Mouse (Mus musculus) embryonic facial prominence, embryonic 15.5 days (tissue): ENCODE data around the gene Cryba4. TPM values are rescaled to one million over a fixed set of nuclear protein-coding genes. Genes with fewer than 3 reads are reported as not detected.
A peak's percentile ranks its signal among the peaks of the same experiment; 100 is the strongest.

Experiments used
- ATAC-seq: fragments of 200-750 bp; cut with Nextera tagmentation; 2 replicates; pipeline ENCODE4 v1.8.0; 2017; ENCODE audit warnings: low read depth, moderate TSS enrichment; ENCODE audit not compliant: insufficient number of reproducible peaks, low FRiP score, low TSS enrichment
- H3K27ac ChIP-seq: fragments of 300-500 bp; sonication (generic); replicated peaks from 2 replicates; pipeline ENCODE4 v1.5.1; 2015; ENCODE audit warnings: mild to moderate bottlenecking, inconsistent platforms
- H3K27me3 ChIP-seq: fragments of 300-500 bp; sonication (generic); 2 replicates; pipeline ENCODE4 v1.6.1; 2015; ENCODE audit warnings: inconsistent platforms
- H3K36me3 ChIP-seq: fragments of 300-500 bp; sonication (generic); 2 replicates; pipeline ENCODE4 v1.6.1; 2015; ENCODE audit warnings: mild to moderate bottlenecking, inconsistent platforms
- H3K4me1 ChIP-seq: fragments of 300-500 bp; sonication (generic); 2 replicates; pipeline ENCODE4 v1.6.1; 2015; ENCODE audit warnings: inconsistent platforms
- H3K4me2 ChIP-seq: fragments of 300-500 bp; sonication (generic); replicated peaks from 2 replicates; pipeline ENCODE4 v1.6.1; 2015; ENCODE audit warnings: mild to moderate bottlenecking, inconsistent platforms
- H3K4me3 ChIP-seq: fragments of 300-500 bp; sonication (generic); replicated peaks from 2 replicates; pipeline ENCODE4 v1.5.1; 2015; ENCODE audit warnings: mild to moderate bottlenecking, inconsistent platforms
- H3K9ac ChIP-seq: fragments of 300-500 bp; sonication (generic); 2 replicates; pipeline ENCODE4 v1.6.1; 2015; ENCODE audit warnings: inconsistent platforms
- H3K9me3 ChIP-seq: fragments of 300-500 bp; sonication (generic); replicated peaks from 2 replicates; pipeline ENCODE4 v1.6.1; 2016; ENCODE audit warnings: inconsistent platforms
- WGBS: fragments of 180-500 bp; shearing (Covaris S2); methylation state at CpG from one replicate; pipeline ENCODE4 v1.1.7; 2015; 5-methylcytosine and 5-hydroxymethylcytosine counted together
- polyA plus RNA-seq: library from polyadenylated mRNA; unstranded; fragments of >200 nt; fragmentation: Nextera tagmentation; extraction: Ambion mirVana; gene quantifications from 2 replicates; pipeline ENCODE4 v1.2.1, GENCODE M21; 2015

Gene Cryba4
- polyA plus RNA-seq, 1 experiment from 2014 or later, result 3.4 TPM

GRCm38 (mm10) chr5:112276267-112276873 is 24.1 kb upstream of the Cryba4 start, which contains the start of gene Tpst2:
Gene Tpst2 (plus strand): TSS chr5:112276691.
- peak; percentile 97 for ATAC-seq
- Histone ChIP-seq H3K27ac (peak within 1 kb of the TSS; percentile 68), H3K27me3 (no peaks in the 10 kb centered on the region; the same call in 1 of the 2 replicates), H3K9me3 (no peaks in the 10 kb centered on the region), H3K4me1 (peaks cover 45% of the 10 kb centered on the region), H3K4me3 (peak within 1 kb of the TSS; percentile 82), H3K36me3 (no peaks in the 10 kb centered on the region), H3K4me2 (peak within 1 kb of the TSS; percentile 79), H3K9ac (peak within 1 kb of the TSS; percentile 77)
- under 1% methylated on average over 62 of the region's 62 CpGs for WGBS

DNA sequence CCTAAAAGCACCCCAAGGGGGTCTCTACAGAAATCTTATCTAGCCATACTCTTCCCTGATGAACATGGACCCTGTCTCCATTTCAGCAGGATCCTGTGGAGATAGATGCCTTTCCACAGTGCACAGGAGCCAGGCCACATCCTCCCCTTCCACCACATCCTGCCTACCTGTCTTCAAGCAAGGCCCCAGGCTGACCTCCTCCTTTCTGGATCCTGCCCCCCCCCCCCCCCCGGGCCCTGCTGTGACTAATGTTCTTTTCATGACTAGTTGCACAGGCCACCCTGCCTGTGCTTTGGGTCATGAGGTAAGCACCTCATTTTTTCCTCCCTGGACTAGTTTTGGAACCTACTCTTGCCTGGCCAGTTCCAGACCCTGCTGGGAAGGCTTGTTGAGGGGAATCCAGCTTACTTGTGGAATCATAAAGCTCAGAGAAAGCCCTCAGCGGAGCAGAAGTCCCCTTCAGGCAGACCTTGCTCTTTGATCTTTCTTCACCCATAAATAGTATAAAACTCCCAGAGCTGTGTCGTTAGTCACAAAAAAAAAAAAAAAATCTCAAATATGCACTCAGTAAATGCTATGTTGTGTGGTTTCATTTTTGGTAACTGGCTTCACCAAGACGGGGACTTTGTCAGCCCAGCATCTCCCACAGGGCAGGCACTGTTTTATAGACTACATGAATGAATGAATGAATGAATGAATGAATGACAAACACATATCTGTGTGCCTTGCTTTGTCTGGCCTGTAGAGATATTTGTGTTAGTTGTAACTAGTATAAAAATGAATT is 22.9 kb upstream of the Cryba4 start:
- Histone ChIP-seq H3K36me3 (no peaks in the 10 kb centered on the region), H3K4me2 (peak overlapping the region; percentile 79), H3K9me3 (no peaks in the 10 kb centered on the region), H3K4me1 (peaks cover 37% of the 10 kb centered on the region), H3K27ac (0 out of 2 replicates have a peak overlapping the region, but pooled peaks have one; percentile 68), H3K9ac (no peak overlapping the region), H3K27me3 (no peaks in the 10 kb centered on the region; the same call in 1 of the 2 replicates), H3K4me3 (peak overlapping the region; percentile 82)
- whole genome bisulfite sequencing, result 33% methylated on average over 4 of the region's 4 CpGs
- ATAC-seq, result no peak

DNA sequence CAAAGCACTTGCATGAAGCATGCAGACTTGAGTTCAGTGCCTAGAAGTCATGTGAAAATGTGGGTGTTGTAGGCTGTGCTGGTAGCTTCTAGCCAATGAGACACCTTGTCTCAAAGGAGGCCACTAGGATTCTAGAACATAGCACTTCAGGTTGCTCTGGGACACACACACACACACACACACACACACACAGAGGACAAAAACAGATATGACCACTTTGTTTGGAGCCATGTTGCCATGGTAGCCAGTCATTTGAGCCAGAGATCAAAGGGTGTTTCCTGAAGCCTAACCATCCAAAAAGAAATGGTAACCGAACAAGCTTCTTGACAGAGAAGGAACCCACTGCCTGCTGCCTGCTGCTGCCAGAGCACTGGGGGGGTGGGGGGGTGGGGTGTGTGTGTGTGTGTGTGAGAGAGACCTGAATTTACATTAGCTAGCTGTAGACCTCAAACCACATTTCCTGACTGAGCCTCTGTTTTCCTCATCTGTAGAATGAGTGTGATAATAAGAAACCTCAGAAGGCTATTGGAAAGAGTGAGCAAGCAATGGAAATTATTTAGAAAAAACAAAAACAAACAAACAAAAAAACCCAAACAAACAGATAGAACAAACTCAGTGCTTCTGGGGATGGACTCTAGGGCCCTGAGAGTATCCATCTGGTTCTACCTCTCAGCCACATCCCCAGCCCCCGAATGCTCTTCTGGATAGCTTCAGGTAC is 21.6 kb upstream of the Cryba4 start:
- WGBS, result 57% methylated on average over 2 of the region's 2 CpGs
- ATAC-seq, result no peak
- H3K9me3 ChIP-seq, result no peaks in the 10 kb centered on the region

DNA sequence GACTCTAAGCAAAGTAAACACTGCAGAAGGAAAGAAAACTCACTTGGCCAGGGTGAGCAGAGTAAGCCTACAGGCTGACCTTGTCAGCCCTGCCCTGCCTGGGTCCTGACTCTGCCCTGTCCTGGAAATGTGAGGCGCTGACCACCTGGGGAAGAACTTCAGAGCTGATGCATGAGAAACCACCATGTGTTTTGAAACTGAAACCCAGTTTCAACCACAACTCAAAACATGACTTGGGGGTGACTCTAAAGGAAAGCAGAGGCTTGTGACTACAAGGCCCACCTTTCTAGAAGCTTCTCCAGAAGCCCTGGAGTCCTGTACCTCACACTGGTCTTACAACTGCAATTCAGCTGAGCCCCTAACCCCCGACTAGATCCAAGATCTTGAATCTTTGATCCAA is 20.6 kb upstream of the Cryba4 start:
- Histone ChIP-seq H3K36me3 (no peaks in the 10 kb centered on the region), H3K27me3 (peaks cover 8% of the 10 kb centered on the region), H3K4me3 (no peak overlapping the region), H3K4me2 (no peak overlapping the region), H3K27ac (no peak overlapping the region), H3K9me3 (no peaks in the 10 kb centered on the region), H3K9ac (no peak overlapping the region), H3K4me1 (peaks cover 15% of the 10 kb centered on the region)
- WGBS, result 76% methylated on average over 2 of the region's 2 CpGs
- no peak for ATAC-seq

More for the DNA sequence above, 21.6 kb upstream of the Cryba4 start:
- Histone ChIP-seq H3K4me1 (peaks cover 24% of the 10 kb centered on the region), H3K27me3 (peaks cover 3% of the 10 kb centered on the region), H3K27ac (no peak overlapping the region), H3K9ac (no peak overlapping the region), H3K4me2 (no peak overlapping the region), H3K4me3 (no peak overlapping the region), H3K36me3 (no peaks in the 10 kb centered on the region)

GRCm38 (mm10) chr5:112270764-112271541 is 18.6 kb upstream of the Cryba4 start:
- ATAC-seq, result no peak
- Histone ChIP-seq H3K27ac (no peak overlapping the region), H3K27me3 (peaks cover 15% of the 10 kb centered on the region), H3K36me3 (no peaks in the 10 kb centered on the region), H3K4me2 (no peak overlapping the region), H3K4me1 (0 out of 2 replicates have a peak, but pooled peaks cover 6% of the 10 kb centered on the region), H3K4me3 (no peak overlapping the region), H3K9me3 (no peaks in the 10 kb centered on the region), H3K9ac (no peak overlapping the region)
- 56% methylated on average over 24 of the region's 24 CpGs for WGBS

- Histone ChIP-seq H3K27me3 (peaks cover 15% of the 10 kb centered on the region), H3K27ac (0 out of 2 replicates have a peak overlapping the region, but pooled peaks have one; percentile 8), H3K4me3 (no peak overlapping the region), H3K9me3 (no peaks in the 10 kb centered on the region), H3K4me1 (peaks cover 3% of the 10 kb centered on the region; the same call in 1 of the 2 replicates), H3K9ac (no peak overlapping the region), H3K4me2 (no peak overlapping the region; the same call in 1 of the 2 replicates), H3K36me3 (no peaks in the 10 kb centered on the region)
- WGBS, result 60% methylated on average over 9 of the region's 9 CpGs
- no peak for ATAC-seq
These were observed 13.9 kb upstream of the Cryba4 start for GRCm38 (mm10) chr5:112266011-112266777.

DNA sequence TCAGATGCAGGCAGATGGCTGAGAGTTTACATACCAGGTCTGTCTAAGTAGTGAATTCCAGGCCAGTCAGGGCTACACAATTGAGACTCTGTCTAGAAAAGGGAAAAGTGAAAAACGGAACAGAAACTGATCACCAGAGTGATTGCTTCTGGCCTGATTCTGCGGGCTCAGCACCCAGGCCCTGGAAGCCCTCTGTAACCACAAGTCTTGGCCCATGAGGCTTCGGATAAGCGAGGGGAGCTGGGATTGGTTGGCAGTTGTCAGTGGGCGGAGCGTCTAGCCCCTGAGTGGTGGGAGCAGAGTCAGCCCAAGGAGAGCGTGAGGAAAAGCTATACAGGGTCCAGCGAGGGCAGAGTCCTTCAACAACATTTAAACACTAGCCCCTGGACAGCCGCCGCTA is 13.2 kb upstream of the Cryba4 start:
- Histone ChIP-seq H3K4me3 (no peak overlapping the region), H3K27me3 (peaks cover 15% of the 10 kb centered on the region), H3K9ac (no peak overlapping the region), H3K27ac (0 out of 2 replicates have a peak overlapping the region, but pooled peaks have one; percentile 8), H3K36me3 (no peaks in the 10 kb centered on the region), H3K9me3 (no peaks in the 10 kb centered on the region), H3K4me2 (no peak overlapping the region; the same call in 1 of the 2 replicates), H3K4me1 (no peaks in the 10 kb centered on the region; the same call in 1 of the 2 replicates)
- WGBS, result 8% methylated on average over 10 of the region's 10 CpGs
- 0 out of 2 replicates have a peak, but pooled peaks have one; percentile 26 for ATAC-seq

DNA sequence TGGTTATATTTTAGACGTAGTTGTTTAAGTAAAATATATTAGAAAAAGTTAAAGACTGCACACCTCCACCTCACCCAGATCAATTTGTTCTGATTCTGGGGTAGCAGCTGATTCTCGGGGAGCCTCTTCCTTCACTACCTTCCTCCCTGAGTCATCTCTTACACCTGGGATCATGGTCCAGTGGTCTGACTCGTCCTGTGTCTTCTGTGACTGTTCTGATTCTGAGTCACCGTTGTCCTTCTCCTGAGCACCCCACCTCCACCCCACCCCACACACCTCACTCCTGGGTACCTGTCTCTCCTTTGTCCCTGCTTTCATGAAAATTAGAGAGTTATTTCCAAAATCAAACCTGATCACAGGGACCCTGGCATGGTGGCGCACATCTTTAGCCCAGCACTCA is 12.8 kb upstream of the Cryba4 start:
- Histone ChIP-seq H3K27me3 (peaks cover 15% of the 10 kb centered on the region), H3K4me3 (no peak overlapping the region), H3K36me3 (no peaks in the 10 kb centered on the region), H3K9ac (no peak overlapping the region), H3K9me3 (no peaks in the 10 kb centered on the region), H3K27ac (no peak overlapping the region), H3K4me1 (no peaks in the 10 kb centered on the region; the same call in 1 of the 2 replicates), H3K4me2 (no peak overlapping the region)
- WGBS, result 79% methylated on average over 5 of the region's 5 CpGs
- no peak for ATAC-seq

GRCm38 (mm10) chr5:112264099-112264498 is 11.8 kb upstream of the Cryba4 start:
- Histone ChIP-seq H3K36me3 (no peaks in the 10 kb centered on the region), H3K9me3 (no peaks in the 10 kb centered on the region), H3K27ac (no peak overlapping the region), H3K4me1 (no peaks in the 10 kb centered on the region; the same call in 1 of the 2 replicates), H3K9ac (no peak overlapping the region), H3K4me3 (no peak overlapping the region), H3K4me2 (no peak overlapping the region), H3K27me3 (peaks cover 14% of the 10 kb centered on the region)
- WGBS, result 86% methylated on average over 7 of the region's 7 CpGs
- no peak for ATAC-seq

DNA sequence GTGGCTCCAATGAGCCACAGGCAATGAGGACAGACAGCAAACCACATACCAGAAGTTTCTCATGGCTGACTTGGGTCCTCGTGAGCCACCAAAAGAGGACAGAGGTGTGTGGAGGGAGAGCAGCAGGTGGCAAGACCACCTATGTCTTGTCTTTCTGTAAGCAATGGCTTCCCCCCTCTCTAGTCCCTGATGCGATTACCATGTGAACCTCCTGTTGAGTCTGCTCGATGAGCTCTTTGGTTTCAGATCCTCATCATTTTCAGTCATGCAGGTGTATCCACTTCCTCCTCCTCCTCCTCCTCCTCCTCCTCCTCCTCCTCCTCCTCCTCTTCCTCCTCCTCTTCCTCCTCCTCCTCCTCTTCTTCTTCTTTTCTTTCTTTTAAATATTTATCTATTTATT is 8.5 kb upstream of the Cryba4 start:
- no peak for ATAC-seq
- Histone ChIP-seq H3K9me3 (no peaks in the 10 kb centered on the region), H3K4me1 (peaks cover 8% of the 10 kb centered on the region), H3K4me3 (no peak overlapping the region), H3K27me3 (peaks cover 4% of the 10 kb centered on the region), H3K9ac (no peak overlapping the region), H3K27ac (no peak overlapping the region), H3K36me3 (no peaks in the 10 kb centered on the region), H3K4me2 (no peak overlapping the region)
- 82% methylated on average over 3 of the region's 3 CpGs for WGBS
